Mouse (Mus musculus) liver, postnatal 0 days (tissue): ENCODE measurements around the gene Lysmd3. TPM values are rescaled to one million over a fixed set of nuclear protein-coding genes. Genes with fewer than 3 reads are reported as not detected.

Source experiments
- ATAC-seq: fragments of 200-750 bp; cut with Nextera tagmentation; 2 replicates; pipeline ENCODE4 v1.8.0; 2017; ENCODE audit warnings: mild to moderate bottlenecking, moderate library complexity
- DNase-seq: peaks from one replicate; pipeline ENCODE4 v3.0.0-alpha.2; 2016
- H3K27ac ChIP-seq: fragments of 300-500 bp; sonication (generic); 2 replicates; pipeline ENCODE4 v1.5.1; 2014; ENCODE audit warnings: antibody characterized with exemption, moderate library complexity, mild to moderate bottlenecking, low read depth
- H3K27me3 ChIP-seq: fragments of 300-500 bp; sonication (generic); 2 replicates; pipeline ENCODE4 v1.6.1; 2014; ENCODE audit warnings: low read length, control low read depth, mixed read lengths; ENCODE audit not compliant: insufficient read depth
- H3K36me3 ChIP-seq: fragments of 300-500 bp; sonication (generic); replicated peaks from 2 replicates; pipeline ENCODE4 v1.6.1; 2014; ENCODE audit warnings: mild to moderate bottlenecking, control low read depth, low read length, moderate library complexity, mixed read lengths; ENCODE audit not compliant: insufficient read depth
- H3K4me1 ChIP-seq: fragments of 300-500 bp; sonication (generic); 2 replicates; pipeline ENCODE4 v1.6.1; 2014; ENCODE audit warnings: antibody characterized with exemption, mild to moderate bottlenecking, control low read depth; ENCODE audit not compliant: insufficient read depth
- H3K4me2 ChIP-seq: fragments of 300-500 bp; sonication (generic); 2 replicates; pipeline ENCODE4 v1.6.1; 2014; ENCODE audit warnings: low read depth, mild to moderate bottlenecking, low read length, moderate library complexity, mixed read lengths
- H3K4me3 ChIP-seq: fragments of 300-500 bp; sonication (generic); 2 replicates; pipeline ENCODE4 v1.5.1; 2014; ENCODE audit warnings: low read depth, low read length
- H3K9ac ChIP-seq: fragments of 300-500 bp; sonication (generic); replicated peaks from 2 replicates; pipeline ENCODE4 v1.6.1; 2014; ENCODE audit warnings: mild to moderate bottlenecking, moderate library complexity
- H3K9me3 ChIP-seq: fragments of 300-500 bp; sonication (generic); 2 replicates; pipeline ENCODE4 v1.6.1; 2016; ENCODE audit warnings: mild to moderate bottlenecking, control low read depth, low read length, mixed read lengths
- CTCF ChIP-seq: sonication (generic); IDR thresholded peaks from 2 replicates; pipeline ENCODE4 v1.5.1; 2016; ENCODE audit warnings: antibody characterized with exemption, low read depth
- EP300 ChIP-seq: IDR thresholded peaks from 2 replicates; pipeline ENCODE4 v1.6.1; 2016; ENCODE audit warnings: antibody characterized with exemption, low read depth, mild to moderate bottlenecking
- WGBS: fragments of 180-500 bp; shearing (Covaris S2); extraction: QIAGEN DNeasy Blood & Tissue Kit; methylation state at CpG from one replicate; pipeline ENCODE4 v1.1.7; 2014; ENCODE audit not compliant: insufficient replicate concordance; 5-methylcytosine and 5-hydroxymethylcytosine counted together
- polyA plus RNA-seq: library from polyadenylated mRNA; unstranded; fragments of >200 nt; fragmentation: Nextera tagmentation; extraction: Ambion mirVana; gene quantifications from 2 replicates; pipeline ENCODE4 v1.2.1, GENCODE M21; 2015

Gene Lysmd3
- polyA plus RNA-seq, 1 experiment from 2014 or later: 10.2 TPM

DNA sequence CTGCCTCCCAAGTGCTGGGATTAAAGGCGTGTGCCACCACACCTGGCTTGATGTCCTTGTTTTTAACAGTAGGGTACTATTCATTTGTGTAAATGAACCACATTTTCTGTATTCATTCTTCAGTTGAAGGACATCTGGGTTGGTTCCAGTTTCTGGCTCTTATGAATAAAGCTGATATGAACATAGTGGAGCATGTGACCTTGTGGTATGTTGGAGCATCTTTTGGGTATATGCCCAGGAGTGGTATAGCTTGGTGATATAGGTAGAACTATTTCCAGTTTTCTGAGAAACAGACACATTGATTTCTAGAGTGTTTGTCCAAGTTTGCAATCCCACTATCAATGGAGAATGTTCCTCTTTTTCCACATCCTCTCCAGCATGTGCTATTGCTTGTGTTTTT is 56.4 kb downstream of the Lysmd3 start:
- H3K4me2 ChIP-seq: no peak overlapping the region
- H3K27ac ChIP-seq: no peak overlapping the region
- no peak for TF ChIP-seq CTCF
- no peak for TF ChIP-seq EP300
- no peaks in the 10 kb centered on the region for H3K27me3 ChIP-seq
- ATAC-seq: no peak
- H3K9ac ChIP-seq: no peak overlapping the region
- H3K36me3 ChIP-seq: no peaks in the 10 kb centered on the region
- H3K4me3 ChIP-seq: no peak overlapping the region
- DNase-seq: no peak
- 85% methylated on average over 1 of the region's 1 CpGs for WGBS
- H3K4me1 ChIP-seq: peaks cover 24% of the 10 kb centered on the region
- no peaks in the 10 kb centered on the region for H3K9me3 ChIP-seq

Other genes starting within 250 kb of the Lysmd3 start
- gene Adgrv1, start 24.5 kb upstream of the Lysmd3 start, polyA plus RNA-seq: 0.87 and 1.4 TPM in 2 replicates
- 6.2 and 6.6 TPM in 2 replicates for gene Polr3g, start 53.4 kb downstream of the Lysmd3 start, polyA plus RNA-seq
- gene Mblac2, start 53.7 kb downstream of the Lysmd3 start, polyA plus RNA-seq: 3.1 and 4.3 TPM in 2 replicates
- 86.1 and 101 TPM in 2 replicates for gene Cetn3, start 125.4 kb downstream of the Lysmd3 start, polyA plus RNA-seq